Mouse (Mus musculus): ENCODE results near the gene Cmtm2a.
"Not testable (repeated sequence)": the region's sequence is repeated elsewhere in the genome, so short reads cannot be mapped to it uniquely, and the experiment has no call there.

The Cmtm2a gene

GRCm38 (mm10) chr8:104293081-104293480 lies at the start of gene Cmtm2a:
Gene Cmtm2a (minus strand): TSS chr8:104293181.
- in situ Hi-C loops (cut with MboI; ENCODE audit: unreplicated experiment in 2 of 2): not testable (repeated sequence)

- in situ Hi-C loops (cut with MboI; ENCODE audit: unreplicated experiment in 2 of 2): loop anchor here (5.0 to 10.0 kb wide), 7 partner anchors 95 to 245 kb away; partner anchors contain the start of genes Cdh5 (in 1 of the 2) and Dync1li2 (in 1 of the 2)
Measured at GRCm38 (mm10) chr8:104342426-104342825, 49.4 kb upstream of the Cmtm2a start.

GRCm38 (mm10) chr8:104341678-104342077 lies 48.7 kb upstream of the Cmtm2a start:
- in situ Hi-C loops (cut with MboI; ENCODE audit: unreplicated experiment in 2 of 2): loop anchor here (5.0 to 10.0 kb wide), 7 partner anchors 96 to 244 kb away; partner anchors contain the start of genes Cdh5 (in 1 of the 2) and Dync1li2 (in 1 of the 2)

- in situ Hi-C loops (cut with MboI; ENCODE audit: unreplicated experiment in 2 of 2): loop anchor here (5.0 to 10.0 kb wide), 7 partner anchors 96 to 244 kb away; partner anchors contain the start of genes Cdh5 (in 1 of the 2) and Dync1li2 (in 1 of the 2)
Measured at GRCm38 (mm10) chr8:104341106-104341561, 48.2 kb upstream of the Cmtm2a start.

- in situ Hi-C loops (cut with MboI; ENCODE audit: unreplicated experiment in 2 of 2): loop anchor here (5.0 to 10.0 kb wide), 7 partner anchors 97 to 243 kb away; partner anchors contain the start of genes Cdh5 (in 1 of the 2) and Dync1li2 (in 1 of the 2)
Measured at GRCm38 (mm10) chr8:104340233-104341105, 47.5 kb upstream of the Cmtm2a start.

GRCm38 (mm10) chr8:104339983-104340232 lies 46.9 kb upstream of the Cmtm2a start:
- in situ Hi-C loops (cut with MboI; ENCODE audit: unreplicated experiment in 2 of 2): loop anchor here (5.0 to 10.0 kb wide), 8 partner anchors 75 to 243 kb away; partner anchors contain the start of genes Cdh5 (in 1 of the 2) and Dync1li2 (in 1 of the 2)

GRCm38 (mm10) chr8:104339229-104339982 lies 46.4 kb upstream of the Cmtm2a start, which contains the start of gene Cmtm3:
Gene Cmtm3 (plus strand): TSS chr8:104339410.
- in situ Hi-C loops (cut with MboI; ENCODE audit: unreplicated experiment in 2 of 2): loop anchor here in 1 of 2 experiments (10.0 kb wide), 1 partner anchor 75 kb away; no protein-coding TSS in a partner anchor

GRCm38 (mm10) chr8:104337890-104338289 lies 44.9 kb upstream of the Cmtm2a start:
- in situ Hi-C loops (cut with MboI; ENCODE audit: unreplicated experiment in 2 of 2): loop anchor here in 1 of 2 experiments (10.0 kb wide), 1 partner anchor 73 kb away; no protein-coding TSS in a partner anchor

GRCm38 (mm10) chr8:104336806-104337205 lies 43.8 kb upstream of the Cmtm2a start:
- in situ Hi-C loops (cut with MboI; ENCODE audit: unreplicated experiment in 2 of 2): loop anchor here in 1 of 2 experiments (10.0 kb wide), 1 partner anchor 72 kb away; no protein-coding TSS in a partner anchor

GRCm38 (mm10) chr8:104334196-104334595 lies 41.2 kb upstream of the Cmtm2a start:
- in situ Hi-C loops (cut with MboI; ENCODE audit: unreplicated experiment in 2 of 2): loop anchor here in 1 of 2 experiments (10.0 kb wide), 1 partner anchor 69 kb away; no protein-coding TSS in a partner anchor

GRCm38 (mm10) chr8:104333786-104334185 lies 40.8 kb upstream of the Cmtm2a start:
- in situ Hi-C loops (cut with MboI; ENCODE audit: unreplicated experiment in 2 of 2): loop anchor here in 1 of 2 experiments (10.0 kb wide), 1 partner anchor 69 kb away; no protein-coding TSS in a partner anchor

GRCm38 (mm10) chr8:104332665-104333631 lies 40.0 kb upstream of the Cmtm2a start:
- in situ Hi-C loops (cut with MboI; ENCODE audit: unreplicated experiment in 2 of 2): loop anchor here in 1 of 2 experiments (10.0 kb wide), 1 partner anchor 68 kb away; no protein-coding TSS in a partner anchor

- in situ Hi-C loops (cut with MboI; ENCODE audit: unreplicated experiment in 2 of 2): not testable (repeated sequence)
Measured at GRCm38 (mm10) chr8:104321930-104322329, 28.9 kb upstream of the Cmtm2a start, which contains the start of gene Cmtm2b. Gene Cmtm2b (plus strand): TSS chr8:104322230.

GRCm38 (mm10) chr8:104321267-104321666 lies 28.3 kb upstream of the Cmtm2a start, which contains the start of gene Gm11020:
Gene Gm11020 (plus strand): TSS chr8:104321567.
- in situ Hi-C loops (cut with MboI; ENCODE audit: unreplicated experiment in 2 of 2): not testable (repeated sequence)

GRCm38 (mm10) chr8:104313311-104313710 lies 20.3 kb upstream of the Cmtm2a start:
- in situ Hi-C loops (cut with MboI; ENCODE audit: unreplicated experiment in 2 of 2): no loop called here

GRCm38 (mm10) chr8:104312023-104312422 lies 19.0 kb upstream of the Cmtm2a start:
- in situ Hi-C loops (cut with MboI; ENCODE audit: unreplicated experiment in 2 of 2): not testable (repeated sequence)

- in situ Hi-C loops (cut with MboI; ENCODE audit: unreplicated experiment in 2 of 2): not testable (repeated sequence)
Measured at GRCm38 (mm10) chr8:104309441-104310155, 16.6 kb upstream of the Cmtm2a start, which contains the start of the genes Gm45711 and Cmtm1. Gene Gm45711 (minus strand): TSS chr8:104310081. Gene Cmtm1 (minus strand): TSS chr8:104310145.

GRCm38 (mm10) chr8:104308341-104308740 lies 15.4 kb upstream of the Cmtm2a start:
- in situ Hi-C loops (cut with MboI; ENCODE audit: unreplicated experiment in 2 of 2): not testable (repeated sequence)

Data from v-Abl transformed pro-B cells (cell line).